Mouse (Mus musculus) c-Kit-positive CD71-negative TER-119-negative erythroid progenitor cells, embryonic 14.5 days (primary cell): ENCODE data around the gene Dld.

Experiments
- DNase-seq: peaks from one replicate; pipeline ENCODE4 v3.0.0-alpha.2; 2013; ENCODE audit warnings: low read depth

Dld gene

DNA sequence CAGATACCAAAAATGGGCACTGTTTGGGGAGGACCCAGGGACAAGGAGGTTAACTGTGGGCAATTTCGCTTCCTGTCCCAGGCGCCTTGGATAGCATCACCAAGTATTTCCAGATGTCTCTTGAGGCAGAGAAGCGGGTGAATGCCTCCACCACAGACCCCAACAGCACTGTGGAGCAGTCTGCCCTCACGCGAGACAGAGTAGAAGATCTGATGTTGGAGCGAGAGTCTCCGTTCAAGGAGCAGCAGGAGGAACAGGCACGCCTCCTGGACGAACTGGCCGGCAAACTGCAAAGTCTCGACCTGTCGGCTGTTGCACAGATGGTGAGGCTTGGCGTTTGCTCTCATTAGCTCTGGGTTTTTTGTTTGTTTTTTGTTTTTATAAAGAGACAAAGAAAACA is 30.4 kb downstream of the Dld start:
- no peak for DNase-seq

DNA sequence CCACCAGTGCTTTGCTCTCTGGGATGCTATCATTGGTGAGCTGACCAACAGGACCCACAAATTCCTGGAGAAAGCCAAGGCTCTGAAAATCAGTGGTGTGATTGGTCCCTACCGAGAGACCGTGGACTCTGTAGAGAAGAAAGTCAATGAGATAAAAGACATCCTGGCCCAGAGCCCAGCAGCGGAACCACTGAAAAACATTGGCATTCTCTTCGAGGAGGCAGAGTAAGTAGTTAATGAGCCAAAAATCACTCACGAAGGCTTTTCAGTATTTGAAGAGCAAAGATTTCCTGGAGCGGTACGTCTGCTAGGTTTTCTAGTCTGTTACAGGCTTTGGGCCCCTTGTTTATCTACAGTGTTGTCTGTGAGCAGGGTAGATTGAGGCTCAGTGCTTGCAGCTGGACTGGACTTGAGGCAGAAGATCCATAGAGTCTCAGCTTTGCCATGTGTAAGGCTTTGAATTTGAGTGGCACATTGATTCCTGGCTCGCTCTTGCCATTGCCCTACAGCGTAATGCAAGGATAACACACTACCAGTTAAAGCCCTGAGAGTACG is 32.8 kb downstream of the Dld start:
- DNase-seq = no peak

DNA sequence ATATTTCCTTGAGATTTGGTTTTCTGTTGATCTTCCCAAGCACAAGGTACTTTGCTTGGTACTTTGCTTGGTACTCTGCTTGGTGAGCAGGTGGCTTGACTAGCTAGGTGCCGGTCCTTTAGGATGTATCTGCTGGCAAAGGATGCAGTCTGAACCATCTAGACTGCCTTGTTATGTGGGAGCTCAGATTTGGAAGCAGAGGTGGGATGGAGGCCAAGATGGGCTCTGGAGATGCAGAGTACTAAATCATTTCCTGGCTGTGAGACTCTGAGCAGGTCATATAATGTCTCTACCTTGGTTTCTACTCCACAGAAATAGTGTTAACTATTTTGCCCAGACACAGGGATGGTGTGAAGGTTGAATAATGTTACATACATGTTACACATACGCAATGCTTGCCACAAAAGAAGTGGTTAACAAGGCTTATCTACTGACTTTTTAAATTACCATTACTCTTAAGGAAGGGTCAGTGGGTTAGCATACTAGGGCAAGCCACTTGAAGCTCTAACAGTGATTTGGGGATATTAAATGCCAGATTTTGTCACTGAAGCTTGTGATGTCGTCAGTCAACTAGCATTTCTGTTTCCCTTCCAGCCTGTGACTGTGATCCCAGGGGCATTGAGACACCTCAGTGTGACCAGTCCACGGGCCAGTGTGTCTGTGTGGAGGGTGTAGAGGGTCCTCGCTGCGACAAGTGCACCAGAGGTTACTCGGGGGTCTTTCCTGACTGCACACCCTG is 33.4 kb downstream of the Dld start:
- no peak for DNase-seq

DNA sequence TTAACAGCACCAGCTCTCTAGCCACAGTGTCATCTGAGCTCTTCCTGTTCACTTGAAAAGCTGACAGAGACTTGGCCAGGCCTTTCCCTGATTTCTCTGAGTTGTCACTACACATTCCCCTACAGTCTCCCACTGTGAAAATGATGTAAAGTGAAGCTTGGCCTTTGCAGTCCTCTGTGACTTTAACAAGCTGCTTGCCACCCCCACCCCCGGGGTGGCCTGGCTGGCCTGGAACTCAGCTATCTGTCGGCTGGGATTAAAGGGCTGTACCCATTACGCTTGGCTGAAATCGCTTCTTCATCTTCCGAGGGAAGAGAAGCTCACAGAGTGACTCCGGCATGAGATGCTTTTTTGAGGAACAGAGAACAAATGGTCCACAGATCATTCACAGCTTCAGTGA is 35.3 kb downstream of the Dld start:
- DNase-seq = no peak

DNA sequence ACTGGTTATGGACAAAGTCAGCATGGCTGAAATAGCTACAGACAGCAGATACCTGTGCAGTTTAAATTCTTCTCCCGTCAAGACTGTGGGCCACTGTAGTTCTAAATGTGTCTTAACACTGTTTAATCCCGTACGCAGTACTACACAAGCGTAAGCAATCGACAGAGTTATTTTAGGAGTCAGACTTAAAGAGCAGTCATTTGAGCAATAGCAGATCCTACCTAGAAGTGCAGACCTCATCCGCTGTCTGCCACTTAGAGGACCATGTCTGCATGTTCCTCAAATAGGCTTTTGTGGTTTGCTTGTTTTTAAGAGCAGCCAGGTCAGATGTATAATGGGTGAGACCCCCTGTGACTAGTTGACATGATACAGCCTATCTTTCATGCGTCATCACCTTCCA is 36.9 kb downstream of the Dld start:
- no peak for DNase-seq

DNA sequence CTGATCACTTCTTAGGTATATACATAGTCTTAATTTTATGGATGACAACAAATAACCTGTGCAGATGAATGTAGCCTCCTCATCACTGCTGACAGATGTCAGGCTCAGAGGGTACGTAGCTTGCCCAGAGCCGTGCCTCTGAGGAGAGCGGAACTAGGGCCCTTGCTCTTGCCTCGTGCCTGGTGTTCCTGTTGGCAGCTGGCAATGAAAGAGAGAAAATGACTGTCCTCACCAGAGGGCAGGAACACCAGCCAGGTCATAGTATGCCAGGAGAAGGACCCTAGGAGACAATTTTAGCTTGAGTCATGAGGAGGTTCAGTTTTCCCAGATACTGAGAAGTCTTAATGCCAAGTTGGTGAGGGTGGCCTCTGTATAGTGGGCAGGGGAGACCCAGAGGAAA is 38.1 kb downstream of the Dld start:
- DNase-seq = no peak

DNA sequence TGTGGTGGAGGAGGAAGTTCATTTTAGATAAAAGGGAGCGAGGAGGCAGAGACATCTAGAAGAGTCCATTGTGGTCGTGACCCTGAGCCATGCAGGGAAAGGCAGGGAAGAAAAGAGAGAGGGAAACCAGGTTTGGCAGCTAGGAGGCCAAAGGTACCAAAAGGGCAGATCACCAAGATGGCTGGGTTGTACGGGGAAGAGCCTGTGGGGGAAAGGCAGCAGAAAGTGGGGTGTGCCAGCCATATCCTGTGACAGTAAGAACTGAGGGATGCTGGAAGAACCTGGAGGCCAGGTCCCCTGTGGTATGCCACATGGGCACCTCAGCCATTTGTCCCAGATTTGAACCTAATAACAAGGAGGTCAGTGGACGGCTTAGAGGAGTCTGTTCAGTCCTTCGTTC is 39.0 kb downstream of the Dld start:
- DNase-seq = no peak

DNA sequence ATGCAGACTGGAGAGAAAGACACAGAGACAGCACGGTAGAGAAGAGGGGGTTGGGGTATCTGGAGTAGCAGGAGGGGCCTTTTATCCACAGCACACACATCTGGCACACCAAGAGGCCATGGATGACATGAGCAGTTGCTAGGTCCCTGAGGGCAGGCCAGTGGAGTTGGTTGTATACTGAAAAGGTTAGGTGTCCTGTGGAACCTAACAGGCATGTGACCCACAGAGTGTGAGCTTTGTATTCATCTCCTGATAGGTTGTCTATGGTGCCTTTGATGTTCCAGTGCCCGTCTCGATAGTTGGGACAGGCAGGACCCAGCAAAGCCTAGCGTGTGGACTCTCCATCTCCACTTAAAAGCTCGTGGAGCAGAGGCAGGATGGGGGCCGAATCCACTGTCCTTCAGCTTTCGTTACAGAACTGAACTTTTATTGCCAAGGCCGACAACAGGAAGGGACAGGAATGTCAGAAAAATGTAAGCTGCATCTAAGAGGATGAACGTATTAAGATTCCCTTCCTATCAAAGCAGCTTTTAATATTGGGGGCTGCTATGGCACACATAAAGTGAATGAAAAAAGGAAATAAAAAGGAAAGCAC is 39.5 kb downstream of the Dld start:
- DNase-seq = no peak

DNA sequence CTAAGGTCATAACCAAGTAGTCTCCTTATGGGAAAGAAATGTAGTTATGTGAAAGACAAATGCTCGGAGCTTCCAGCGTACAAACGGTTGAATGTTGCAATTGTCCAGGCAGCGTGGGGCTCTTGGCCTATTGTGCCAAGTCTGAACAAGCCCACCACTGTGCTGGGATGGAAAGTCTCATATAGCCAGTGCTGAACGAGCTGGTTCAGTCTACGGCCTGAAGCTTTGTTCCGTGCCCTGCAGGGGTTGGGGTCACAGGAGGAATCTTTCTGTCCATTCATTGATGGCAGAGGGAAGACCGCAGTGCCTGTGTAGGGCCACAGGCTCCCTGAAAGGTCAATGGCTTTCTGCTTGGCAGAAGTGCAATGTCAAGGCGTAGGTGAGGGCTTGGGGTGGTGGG is 40.6 kb downstream of the Dld start:
- DNase-seq = no peak

DNA sequence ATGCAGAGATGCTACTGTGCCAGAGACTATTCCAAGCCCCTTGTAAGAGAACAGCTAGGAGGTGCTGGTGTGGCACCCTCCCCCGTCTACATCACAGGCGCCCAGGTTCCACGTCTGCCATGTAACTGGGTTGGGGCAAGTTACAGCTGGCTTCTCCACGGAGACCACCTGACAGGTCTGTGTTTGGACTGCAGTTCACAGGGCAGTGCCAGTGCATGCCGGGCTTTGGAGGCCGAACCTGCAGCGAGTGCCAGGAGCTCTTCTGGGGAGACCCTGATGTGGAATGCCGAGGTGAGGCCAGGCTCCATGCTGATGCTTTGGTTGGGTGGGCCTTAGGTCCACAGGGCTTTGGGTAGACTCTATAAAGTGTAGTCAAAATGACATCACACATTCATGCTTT is 43.5 kb downstream of the Dld start:
- no peak for DNase-seq

DNA sequence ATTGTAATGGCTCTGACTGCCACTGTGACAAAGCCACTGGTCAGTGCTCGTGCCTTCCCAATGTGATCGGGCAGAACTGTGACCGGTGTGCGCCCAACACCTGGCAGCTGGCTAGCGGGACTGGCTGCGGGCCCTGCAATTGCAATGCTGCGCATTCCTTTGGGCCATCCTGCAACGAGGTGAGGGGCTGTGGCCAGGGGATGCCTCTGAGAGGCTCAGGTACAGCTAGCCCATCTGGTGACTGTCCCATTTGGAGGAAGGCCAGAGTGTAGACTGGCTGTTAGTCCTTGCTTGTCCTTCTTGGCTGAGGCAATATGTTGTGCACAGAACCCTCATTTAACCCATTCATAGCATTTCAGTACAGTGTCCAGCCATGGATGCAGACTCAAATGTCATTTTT is 44.2 kb downstream of the Dld start:
- no peak for DNase-seq

DNA sequence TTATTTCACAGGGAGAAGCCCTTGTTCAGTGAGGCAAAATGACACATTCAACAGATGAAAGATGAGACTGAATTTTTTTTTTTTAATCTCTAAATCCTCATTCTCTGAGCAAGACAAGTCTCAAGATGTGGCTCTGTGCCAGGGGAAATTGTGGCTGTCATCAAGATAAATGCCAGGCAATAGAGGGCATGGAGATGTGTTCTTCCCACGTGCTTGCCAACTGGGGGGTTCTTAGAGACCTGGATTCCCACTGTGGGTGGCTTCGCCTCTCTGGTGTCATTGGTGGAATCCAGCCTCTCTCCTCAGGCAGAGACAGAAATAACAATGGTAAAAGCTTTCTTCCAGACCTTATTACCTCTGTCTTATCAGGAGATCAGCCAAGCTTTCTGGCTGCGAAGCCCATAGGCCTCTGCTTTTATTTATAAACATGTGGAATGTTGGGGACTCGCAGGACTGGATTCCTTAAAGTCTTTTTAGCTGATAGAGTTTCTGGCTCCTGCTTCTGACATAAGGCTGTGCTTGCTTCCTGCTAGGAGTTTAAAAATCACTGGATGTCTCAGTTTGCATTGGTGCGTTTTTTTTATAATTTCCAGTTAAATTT is 45.1 kb downstream of the Dld start:
- DNase-seq = no peak

DNA sequence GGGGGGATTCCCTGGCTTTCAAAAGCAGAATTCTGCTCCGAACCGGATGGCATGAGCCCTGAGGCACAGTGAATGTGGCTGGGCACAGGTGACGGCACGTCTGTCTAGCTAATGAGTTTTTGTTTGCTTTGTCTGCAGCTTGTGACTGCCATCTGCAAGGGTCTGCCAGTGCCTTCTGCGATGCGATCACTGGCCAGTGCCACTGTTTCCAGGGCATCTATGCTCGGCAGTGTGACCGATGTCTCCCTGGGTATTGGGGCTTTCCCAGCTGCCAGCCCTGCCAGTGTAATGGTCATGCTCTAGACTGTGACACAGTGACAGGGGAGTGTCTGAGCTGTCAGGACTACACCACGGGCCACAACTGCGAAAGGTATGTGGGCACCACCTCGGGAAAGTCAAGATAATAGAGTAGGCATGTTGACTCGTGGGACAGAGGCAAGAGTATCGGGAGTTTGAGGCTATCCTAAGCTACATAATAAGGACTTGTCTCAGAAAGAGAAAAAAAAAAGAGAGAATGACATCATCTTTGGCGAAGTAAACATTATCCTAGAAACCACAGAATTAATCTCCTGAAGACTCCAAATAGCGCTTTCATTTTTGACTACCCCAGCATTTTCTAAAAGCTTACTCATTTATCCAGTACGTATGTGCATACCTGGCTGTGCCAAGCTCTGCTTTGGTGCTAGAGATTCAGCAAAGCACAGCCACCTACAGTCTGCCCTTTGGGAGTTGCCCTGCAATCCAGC is 48.3 kb downstream of the Dld start:
- no peak for DNase-seq

DNA sequence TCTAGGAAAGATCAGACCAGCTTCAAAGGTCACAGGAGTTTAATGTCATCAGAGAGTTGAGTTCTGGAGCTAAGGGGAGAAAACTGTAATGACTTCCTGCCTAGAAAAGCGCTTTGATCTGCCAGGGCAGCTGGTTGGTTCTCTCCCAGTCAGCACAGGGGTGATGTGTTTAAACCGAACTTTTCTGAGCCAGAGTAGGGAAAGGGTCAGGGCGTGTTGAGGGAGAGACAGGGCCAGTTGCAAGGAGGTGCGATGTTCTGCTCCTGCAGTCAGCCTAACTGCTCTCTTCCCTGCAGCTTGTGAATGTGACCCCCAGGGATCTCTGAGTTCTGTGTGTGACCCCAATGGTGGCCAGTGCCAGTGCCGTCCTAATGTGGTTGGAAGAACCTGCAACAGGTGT is 49.0 kb downstream of the Dld start:
- no peak for DNase-seq

DNA sequence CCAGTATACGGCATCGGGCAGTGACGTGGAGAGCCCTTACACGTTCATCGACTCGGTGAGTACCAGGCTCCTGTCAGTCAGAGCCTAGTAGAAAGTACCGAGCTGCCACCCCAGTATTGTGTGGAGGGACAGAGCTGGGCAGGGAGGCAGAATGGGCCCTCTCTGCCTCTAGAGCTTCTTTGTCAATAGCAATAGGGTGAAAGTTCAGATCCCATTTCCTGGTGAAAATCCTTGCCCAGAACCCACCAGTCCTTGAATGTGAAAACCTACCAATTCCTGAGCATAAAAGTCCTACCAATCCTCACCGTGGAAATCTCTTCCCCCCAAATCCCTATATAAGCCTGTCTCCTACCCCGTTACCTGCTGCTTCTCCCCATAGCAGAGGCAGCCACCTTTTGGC is 51.0 kb downstream of the Dld start:
- DNase-seq = no peak

DNA sequence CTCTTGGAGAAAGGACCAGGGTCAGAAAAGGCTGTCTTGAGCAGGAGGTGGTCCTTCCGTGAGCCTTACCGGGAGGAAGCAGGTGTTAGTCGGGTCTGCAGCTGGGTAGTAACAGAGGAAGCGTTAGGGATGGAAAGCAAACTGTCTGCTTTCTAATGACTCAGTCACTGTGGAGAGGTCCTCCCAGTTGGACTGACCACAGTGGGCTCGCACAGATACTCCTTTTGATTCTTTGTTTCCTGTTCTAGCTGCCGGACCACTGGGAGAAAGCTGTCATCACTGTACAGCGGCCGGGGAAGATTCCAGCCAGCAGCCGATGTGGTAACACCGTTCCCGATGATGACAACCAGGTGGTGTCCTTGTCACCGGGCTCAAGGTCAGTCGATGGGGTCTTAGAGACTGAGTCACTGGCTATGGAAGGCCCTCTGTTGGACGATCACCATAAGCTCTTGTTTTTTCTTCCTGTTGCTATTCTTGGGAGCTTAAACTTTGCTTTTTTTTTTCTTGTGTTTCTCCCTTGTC is 51.5 kb downstream of the Dld start:
- no peak for DNase-seq

DNA sequence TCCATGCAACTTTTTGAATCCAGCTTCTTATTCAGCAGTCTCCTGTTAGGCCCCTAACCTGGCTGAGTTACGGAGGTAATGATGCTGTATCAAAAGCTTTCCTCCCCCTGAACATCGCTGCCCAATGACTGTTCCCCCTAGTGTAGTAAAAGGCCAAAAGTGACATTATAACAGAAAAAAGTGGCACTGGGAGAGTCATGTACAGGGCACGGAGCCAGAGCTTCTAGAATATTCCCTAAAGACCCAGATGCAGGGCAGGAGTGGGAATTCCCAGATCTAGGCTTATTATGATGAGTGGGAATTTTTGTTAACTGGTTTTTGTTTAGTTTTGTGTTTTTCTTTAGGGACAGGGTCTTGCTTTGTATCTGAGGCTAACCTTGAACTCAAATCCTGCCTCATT is 52.1 kb downstream of the Dld start:
- no peak for DNase-seq

DNA sequence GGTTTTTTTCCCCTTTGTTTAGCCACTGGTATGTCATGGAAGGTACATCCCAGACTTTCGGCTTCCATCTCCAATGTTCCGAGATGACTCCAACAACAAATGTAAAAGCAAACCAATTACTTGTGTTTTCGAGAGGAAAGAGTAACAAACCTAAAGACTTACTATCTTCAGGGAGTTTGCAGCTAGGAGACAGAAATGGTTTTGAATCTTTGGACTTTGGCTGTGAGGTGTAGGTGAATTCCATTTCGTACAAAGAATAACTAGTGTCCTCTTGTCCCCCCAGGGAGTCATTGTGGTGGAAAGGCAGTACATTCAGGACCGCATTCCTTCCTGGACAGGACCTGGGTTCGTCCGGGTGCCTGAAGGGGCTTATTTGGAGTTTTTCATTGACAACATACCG is 52.7 kb downstream of the Dld start:
- no peak for DNase-seq

DNA sequence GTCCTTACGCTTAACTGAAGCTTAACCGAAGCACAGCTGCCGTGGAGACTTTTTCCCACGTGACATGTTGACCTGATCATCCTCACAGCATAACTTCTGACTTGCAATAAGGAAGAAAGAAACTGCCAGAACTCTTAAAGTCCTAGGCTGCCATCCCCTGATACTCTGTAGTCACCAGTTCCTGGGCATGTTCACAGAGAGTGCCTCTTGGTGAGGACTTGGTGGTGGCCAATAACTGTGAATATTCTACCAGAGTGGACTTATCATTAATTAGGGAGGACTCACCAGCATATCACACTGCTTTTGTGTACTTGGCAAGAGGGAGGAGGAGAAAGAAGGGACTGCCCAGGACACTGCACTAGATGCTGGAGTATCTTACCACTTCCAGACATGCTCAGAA is 53.1 kb downstream of the Dld start:
- no peak for DNase-seq

DNA sequence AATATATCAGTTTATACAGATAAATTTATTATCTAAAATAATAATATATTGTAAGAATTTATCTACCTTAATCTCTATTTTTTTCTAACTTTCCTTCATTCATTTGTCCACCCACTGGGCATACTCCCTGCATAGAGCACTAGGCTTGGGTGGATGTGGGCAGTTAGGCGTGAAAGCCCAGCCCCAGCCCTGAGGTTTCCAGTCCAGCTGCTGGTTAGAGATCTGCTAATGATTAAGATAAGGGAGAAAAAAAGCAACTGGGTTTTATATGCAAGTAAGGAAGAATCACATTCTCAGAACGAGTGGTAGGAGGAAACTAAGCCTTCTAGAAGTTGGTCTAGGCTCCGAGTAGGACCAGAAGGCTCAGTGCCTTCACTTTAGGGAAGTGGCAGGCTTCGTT is 55.2 kb downstream of the Dld start:
- DNase-seq = no peak

DNA sequence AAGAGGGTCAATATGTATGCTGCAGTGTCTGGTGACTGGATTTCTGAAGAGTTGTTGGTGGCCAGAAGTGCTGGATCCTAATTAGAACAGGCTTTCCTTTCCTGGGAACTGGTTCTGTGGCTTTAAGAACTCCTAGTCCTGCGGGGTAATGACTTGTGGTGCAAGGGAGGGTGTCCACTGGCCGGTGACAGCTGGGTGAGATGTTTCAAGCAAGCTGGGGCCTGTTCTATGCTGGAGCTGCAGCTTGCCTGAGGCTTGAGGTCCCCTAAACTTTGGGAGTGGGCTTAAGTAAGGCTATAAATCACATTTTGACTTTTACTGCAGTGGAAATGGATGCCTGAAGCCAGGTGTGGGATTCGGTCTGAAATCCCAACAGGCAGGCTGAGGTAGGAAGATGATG is 55.7 kb downstream of the Dld start:
- DNase-seq = no peak

DNA sequence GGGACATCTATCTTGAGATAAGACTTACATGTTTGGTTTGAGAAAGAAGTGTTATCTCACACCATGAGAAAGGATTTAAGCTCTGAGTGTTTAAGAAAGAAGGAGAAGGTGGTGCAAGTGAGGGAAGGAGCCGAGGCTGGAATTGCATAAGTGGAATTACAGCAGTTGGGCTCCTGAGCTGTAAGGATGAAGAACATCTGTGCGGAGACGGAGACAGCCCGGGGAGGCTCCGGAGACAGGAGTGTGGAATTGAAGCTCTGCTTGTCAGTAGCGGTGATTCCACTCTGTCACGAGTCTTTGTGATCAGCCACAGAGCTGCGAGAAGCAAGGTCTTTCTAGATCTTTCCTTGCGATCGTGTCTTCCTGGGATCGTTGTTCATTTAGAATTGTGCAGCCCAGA is 56.3 kb downstream of the Dld start:
- DNase-seq = no peak

DNA sequence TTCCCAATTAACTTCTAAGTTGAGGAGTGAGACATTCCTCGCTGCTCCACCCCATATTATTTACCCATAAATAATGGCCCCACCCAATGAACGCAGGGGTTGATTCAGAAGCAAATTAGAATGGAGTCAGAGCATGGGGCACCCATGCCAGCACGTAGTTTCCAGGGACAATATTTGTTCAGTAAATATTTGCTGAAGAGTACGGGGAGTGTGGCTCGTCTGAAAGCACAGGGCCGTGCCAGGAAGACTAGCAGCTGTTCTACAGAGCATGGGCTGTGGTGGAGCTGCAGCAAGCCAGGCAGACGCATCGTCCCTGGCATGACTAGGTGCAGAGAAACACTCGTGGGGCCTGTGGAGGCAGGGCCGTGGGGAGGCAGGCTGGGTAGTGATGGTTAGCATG is 56.7 kb downstream of the Dld start:
- DNase-seq = no peak
